Mouse (Mus musculus) layer of hippocampus, postnatal 10 days (tissue): ENCODE measurements around the gene Pla2r1. TPM values are rescaled to one million over a fixed set of nuclear protein-coding genes. Genes with fewer than 3 reads are reported as not detected.

Experiments used
- DNase-seq, 2 experiments: peaks; one replicate each; pipeline ENCODE4 v3.0.0; 2021; ENCODE audit warnings: low spot score in 2 of 2
- long read RNA-seq: library from polyadenylated mRNA; stranded (forward); transcript quantifications from one replicate; pipeline ENCODE4 v2.0.0, GENCODE M21; 2023
- total RNA-seq, 2 experiments: library from RNA; stranded (reverse); gene quantifications; 2 replicates each; pipeline ENCODE4 v1.2.3; 2021

The Pla2r1 gene
- total RNA-seq, result under 1 TPM; 0.31 to 0.69 TPM
- long read RNA-seq, result 0 reads

DNA sequence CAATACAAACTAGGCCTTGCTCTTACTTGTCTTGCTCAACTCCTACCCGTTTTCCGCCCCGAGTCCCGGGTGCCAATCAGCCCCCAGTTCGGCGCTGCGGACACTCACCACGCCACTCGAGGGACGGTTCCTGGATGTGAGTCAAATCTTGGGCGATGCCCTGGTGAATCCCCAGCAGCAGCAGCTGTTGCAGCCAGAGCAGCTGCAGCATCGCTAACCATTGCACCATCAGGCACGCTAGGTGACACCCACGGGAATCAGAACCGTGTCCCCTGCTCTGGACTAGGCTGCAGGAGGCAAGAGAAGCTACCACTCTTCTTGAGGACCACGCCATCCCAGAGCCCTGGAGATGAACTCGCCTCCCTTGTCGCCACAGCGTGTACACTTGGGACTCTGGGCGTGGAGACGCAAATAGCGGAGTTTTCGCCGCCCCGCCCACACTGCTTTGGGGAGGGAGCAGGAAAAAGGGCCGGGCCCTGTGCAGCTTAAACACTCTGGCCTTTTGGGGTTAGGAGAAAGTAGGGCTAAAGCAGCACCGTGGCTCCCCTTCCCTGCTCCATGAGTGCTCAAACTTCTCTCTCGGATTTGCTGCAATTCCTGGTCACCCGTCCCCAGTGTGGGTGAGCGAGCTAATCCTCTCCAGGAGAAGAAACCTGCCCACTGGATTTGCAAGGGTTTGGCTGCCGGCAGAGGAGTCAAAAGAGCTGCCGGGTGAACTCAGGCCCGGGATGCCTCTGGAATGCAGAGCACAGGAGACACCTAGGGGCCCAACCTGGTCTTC, at the start of gene Pla2r1:
Gene Pla2r1, minus strand, starts transcription at position 407 of the 781 bp plus-strand sequence.
- DNase-seq, result peak in 1 of 2 experiments; percentile 19

DNA sequence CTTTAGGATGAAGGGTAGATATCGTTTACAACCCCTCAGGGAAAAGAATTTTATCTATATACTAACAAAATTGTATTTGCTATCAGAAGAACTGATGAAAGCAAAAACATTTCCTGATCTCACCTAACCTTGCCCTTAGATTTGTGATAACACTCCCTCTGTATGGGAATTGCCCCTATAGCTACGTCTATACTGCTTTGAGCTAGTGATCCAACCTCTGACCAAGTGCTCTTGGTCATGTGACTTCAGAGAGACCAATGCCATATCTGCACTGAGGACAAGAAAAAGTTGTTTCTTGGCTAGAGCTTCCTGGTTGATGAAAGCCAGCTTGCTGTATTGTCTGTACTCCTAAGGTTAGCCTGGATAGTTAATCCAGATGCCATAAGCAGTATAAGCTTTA, 48.2 kb upstream of the Pla2r1 start:
- DNase-seq, result no peak

DNA sequence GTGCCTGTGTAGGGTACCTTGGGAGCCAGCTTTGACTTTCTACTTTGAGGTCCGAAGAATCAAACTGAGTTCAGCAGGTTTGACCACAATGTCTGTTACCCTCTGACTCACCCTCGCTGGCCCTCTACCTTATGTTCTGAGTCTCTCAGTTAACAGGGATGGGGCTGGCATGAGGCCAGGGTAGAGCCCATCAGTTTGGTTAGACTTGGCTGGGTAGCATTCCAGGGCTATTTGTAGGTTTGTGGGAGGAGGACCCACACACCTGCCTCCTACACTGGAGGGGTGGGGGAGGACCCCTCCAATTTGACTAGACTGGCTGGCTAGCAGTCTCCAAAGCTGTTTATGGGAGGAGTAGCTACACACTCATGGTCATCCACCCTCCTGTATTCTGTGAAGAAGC, 47.8 kb upstream of the Pla2r1 start:
- no peak for DNase-seq

DNA sequence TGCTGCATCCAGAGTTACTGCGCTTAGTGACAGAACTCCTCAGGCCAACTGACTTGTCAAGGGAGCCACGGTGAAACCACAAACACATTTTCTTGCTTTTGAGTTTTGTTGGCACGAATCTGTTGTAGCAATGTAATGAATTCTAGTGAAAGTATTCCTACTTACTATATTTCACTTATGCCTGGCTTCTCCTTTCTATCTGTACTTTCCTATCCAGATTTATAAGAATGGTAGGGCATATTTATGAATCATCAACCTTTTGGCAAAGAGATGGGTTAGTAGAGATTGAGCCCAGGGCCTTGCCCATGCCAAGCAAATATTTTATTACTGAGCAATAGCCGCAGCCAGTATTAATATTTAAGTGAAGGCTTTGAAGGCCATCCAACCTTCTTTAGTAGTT, 30.3 kb upstream of the Pla2r1 start:
- no peak for DNase-seq

DNA sequence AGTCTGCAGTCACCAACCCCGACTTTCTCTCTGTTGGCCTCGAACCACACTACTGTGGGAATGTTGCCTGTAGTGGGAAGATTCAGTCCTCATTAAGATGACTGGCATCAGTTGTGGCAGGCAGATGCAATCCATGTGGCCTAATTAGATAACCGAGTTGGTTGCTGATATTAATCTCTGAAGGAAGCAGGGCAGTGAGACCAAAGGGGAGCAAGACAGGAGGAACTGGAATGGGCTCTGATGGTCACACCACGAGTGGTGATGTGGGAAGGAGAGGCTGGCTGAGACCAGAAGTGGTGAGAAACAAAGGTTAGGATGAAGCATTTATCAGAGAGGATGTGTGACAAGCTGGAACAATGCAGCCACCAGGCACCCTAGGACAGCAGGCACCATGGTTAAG, 1.5 kb upstream of the Pla2r1 start:
- DNase-seq, result no peak

DNA sequence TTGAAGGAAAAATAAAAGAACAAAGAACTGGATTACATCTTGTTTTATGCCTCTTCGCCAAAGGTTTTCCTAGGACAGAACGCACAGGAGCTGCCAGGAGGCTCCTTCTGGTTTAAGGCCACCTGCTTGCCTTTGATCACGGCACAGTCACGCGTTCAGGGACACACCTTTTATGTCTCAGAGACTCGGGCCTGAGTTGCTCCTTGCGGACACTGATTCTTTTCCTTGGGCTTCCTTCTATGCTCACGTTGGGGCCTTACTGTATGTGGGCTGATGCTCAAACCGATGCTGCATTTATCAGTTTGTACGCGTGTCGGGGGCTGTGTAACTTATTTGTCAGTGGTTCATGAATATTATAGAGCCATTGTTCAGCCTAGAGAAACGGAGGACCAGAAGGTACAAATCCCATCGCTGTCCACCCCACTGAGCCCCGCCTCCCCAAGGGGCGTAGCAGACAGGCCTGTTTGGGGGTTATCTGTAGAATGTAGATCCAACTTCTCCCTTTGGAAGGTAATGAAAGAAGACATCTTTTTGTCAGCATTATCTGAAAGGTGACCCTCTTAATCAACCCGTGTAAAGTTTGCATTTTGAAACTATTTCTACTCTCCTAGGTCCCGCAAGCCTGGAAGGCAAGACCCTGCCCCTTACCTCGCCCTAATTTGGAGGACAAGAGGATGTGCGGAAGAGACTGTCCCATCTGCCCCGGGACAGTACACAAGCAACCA, 769 bp downstream of the Pla2r1 start:
- DNase-seq, result no peak

DNA sequence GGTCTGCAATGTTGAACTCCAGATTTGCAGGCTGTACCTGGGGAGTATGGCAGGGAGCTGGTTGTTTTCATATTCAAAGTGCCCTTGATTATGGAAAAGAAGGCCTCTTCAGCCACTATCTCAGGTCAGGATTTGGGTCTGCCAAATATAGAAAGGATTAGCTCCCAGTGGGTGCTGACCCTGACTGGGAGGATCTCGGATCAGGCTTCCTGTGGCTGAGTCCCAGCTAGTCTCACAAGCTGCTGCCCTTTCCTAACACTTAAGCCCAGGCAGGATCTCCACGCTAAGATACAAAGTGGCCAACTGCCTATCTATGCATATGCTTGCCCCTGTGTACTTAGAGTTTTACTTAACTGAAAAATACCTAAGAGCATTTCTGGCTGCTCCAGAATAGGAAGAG, 1.4 kb downstream of the Pla2r1 start:
- DNase-seq, result no peak

DNA sequence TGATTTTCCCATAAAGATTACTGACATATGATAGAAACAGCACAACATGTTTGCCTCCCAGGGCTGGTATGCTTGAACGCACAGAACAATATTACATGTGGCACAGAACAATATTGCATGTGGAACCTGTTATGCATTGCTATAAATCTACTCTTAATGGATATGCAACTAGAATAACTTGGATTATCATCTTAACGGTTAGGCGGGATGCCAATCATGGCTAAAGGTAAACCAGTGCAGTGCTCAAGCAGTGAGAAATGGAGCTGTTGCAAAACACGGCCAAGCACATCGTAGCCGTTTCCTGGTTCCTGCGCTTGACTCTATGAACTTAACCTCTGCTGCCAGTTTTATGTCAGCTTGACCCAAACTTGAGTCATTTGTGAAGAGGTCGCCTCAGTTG, 2.6 kb downstream of the Pla2r1 start:
- no peak for DNase-seq

DNA sequence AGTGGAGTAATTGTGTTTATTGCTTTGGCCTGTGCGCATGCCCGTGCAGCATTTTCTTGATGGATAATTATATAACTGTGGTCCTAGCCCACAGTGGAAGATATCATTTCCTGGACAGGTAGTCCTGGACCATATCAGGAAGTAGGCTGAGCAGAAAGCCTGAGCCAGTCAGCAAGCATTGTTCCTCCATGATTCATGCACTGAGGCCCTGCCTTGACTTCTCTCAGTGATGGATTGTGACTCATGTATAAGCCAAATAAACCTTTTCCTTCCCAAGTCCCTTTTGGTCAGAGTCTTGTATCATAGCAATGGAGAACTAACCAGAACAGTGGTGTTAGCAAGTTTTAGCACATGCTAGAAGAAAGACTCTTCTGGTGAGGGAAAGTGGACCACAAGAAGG, 3.3 kb downstream of the Pla2r1 start:
- no peak for DNase-seq

DNA sequence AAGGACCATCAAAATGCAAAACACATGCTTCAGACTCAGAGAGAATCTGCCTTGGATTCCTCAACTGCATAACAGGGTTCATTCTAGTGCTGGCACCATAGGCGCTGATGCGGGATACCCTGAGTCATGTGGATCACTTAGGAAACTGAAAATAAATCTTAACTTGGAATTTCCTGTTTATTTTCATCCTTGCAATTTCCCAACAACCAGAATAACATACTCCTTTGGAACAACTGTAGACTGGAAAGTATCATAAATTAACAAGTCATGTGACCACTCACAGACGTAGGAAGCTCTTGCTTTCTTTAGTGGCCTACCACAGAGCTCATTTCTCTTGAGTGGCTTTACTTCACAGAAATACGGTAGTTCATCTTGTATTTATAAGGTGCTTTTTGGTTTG, 7.0 kb downstream of the Pla2r1 start:
- DNase-seq, result no peak

DNA sequence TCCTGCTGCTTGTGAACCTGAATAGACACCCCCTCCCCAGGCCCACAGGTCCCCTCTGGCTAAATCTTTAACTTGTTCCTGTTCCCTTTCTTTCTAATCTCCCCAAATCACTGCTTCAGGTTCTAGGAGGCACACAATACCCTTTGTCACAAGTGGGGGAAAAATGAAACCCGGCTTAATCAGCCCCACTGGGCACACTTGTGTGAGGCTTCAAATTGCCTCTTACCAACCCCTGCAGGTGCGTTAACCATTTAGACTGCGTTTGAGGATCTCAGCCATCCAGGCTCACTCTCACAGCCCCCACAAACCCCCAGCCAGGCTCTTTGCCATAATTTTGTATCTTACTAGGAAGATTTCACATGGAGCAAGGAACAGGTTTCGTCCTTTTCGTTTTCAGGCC, 9.1 kb downstream of the Pla2r1 start:
- no peak for DNase-seq

DNA sequence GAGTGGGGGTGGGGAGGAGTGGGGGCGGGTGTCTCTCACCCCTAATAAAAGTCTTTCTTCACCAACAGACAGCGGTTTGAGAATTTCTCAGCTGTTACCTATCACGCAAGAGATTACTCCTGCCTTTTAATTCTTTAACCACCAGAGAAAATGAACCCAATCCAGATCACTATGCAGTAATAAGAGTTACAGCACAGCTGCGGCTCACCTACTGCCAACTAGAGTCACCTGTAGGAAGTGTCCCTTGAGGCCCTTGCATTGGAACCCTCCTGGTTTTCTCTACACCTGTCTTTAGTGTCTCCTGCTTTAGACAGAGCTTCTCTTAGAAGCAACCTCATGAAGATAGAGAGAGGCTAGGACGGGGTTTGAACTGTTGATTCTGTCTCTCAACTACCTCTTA, 11.4 kb downstream of the Pla2r1 start:
- no peak for DNase-seq

DNA sequence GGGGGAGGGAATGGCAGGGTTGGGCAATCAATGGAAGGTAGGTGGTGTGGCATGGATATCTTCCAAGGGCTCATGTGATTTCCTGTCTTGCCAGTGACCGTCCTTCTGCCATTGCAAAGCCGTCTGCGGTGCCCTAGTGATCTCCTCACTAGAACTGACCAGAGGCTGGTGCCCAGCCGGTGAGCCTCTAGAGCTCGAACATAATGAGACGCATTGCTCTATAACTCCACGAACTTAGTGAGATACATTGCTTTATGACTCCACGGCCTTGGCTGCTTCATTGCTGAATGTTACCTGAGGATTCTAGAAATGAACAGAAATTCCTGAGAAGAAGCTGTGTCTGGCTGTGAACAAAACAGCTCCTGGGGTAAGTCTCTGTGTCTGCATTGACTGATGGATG, 12.8 kb downstream of the Pla2r1 start:
- no peak for DNase-seq

DNA sequence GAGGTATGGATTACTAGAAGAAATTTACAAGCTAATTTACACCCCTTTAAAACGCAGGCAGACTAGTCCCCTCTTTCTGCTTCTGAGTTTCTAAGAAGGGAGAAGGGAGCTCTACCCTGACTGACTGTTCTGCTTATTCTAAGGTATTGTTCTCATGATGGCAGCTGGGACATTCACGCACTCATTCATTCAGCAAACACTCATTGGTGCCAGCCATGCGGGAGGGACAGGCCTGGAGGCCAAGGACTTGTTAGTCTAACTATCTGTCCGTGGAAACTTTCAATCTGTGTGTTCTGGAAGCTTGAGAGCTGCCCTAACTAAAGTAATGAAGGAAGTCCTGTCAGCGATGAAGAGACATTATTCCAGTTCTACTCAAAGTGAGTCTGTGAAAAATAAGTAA, 14.4 kb downstream of the Pla2r1 start:
- DNase-seq, result no peak

DNA sequence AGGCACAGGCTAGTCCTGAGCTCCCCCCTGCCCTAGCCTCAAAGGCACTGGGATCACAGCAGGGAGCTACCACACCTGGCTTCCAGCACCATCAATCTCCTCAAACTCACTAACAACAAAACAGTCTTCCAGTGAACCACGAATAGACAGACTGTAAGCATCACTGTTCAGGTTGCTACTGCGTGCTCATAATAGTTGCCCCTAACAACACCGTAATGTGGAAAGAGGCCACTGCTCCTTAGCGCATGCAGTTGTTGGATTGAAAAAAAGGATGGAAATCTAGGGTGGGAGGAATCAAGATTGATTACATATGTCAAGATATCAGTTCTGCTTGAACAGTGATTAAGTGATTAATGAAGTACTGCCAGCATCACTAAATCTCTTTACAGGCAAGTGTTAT, 14.8 kb downstream of the Pla2r1 start:
- no peak for DNase-seq

DNA sequence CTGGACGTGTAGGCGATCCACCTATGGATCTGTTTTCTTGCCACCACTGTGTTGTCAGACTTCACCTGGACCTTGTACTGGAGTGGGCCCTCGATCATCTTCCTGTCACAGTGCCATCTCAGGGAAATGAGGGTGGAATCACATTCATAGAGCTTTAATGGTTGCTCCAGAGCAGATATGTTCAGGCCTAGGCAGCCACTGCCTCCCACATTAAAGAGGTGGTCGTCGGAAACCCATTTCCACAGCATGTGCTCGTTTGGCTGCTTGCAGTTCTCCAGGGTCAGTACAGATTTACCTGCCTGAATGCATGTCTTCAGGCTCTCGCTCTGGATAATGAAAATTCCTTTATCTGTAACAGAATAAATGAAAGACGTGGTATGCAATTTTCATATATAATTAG, 18.4 kb downstream of the Pla2r1 start:
- DNase-seq, result no peak

DNA sequence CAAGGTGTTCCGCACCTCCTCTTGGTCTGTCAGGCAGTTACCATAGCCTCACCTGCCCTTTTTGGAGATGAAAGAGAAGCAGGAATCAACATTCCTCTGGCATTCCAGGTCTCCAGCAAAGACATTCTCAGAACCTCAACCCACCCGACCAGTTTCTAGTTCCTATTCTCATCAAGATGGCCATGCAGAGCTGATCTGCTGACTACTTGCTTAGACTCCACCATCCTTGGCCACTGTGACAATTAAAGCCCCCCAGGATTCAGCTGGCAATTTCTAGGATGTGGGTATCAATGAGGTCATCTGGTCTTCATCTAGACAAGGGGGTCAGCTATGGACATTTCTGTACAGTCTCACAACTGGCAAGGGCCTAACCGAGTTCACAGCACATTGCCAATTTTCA, 20.1 kb downstream of the Pla2r1 start:
- no peak for DNase-seq

DNA sequence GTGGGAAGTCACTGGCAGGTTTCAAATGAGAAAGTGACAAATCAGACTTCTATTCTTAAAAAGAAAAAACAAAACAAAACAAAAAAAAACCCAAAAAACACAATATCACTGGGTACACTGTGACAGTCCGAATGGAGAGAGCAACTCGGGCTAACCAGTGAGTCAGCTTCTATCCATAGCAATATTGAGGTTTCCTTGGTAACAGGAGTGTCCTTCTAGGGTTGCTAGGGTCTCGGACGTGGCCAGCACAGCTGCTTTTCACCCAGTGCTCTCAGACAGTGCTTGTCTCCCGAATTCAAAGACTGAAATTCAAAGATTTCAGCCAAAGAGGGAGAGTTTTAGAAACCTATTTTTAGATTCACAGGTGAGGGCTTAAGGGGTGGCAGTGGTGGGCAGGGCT, 20.6 kb downstream of the Pla2r1 start:
- no peak for DNase-seq

DNA sequence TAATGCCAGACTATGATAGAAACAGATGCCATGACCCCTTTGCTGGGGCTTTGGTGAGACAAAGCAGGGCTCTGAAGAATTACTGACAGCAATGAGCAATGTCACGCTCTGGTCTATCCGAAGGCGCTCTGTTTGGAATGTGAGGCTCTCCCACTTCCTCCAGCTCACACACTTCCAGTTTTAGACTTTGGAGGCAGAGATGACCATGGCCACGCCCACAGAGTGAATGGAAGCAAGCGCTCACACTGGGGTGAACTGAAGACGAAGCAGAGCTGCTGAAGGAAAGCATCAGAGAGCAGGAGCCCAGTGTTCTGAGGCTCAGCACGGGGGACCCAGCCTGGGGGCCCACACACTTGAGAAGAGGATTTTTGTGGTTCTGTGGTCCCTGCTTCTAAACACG, 37.3 kb downstream of the Pla2r1 start:
- DNase-seq, result no peak

DNA sequence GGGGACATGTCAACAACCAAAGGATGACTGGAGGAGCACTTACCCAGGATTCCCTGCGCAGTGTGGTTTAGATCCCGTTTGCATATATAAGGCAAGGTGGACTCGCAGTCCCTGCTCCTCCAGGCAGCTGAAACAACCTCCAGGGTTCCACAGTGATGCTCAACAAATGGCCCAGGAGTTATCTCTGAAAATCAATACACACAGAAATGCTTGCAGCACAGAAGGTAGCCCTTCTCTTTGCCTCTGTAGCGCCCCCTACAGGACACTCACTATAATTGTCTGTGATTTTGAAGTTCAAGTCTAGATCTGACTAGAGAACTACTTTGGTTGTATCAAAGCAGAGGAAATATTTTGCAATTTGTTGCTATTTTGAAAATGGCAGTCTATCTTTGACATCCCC, 38.2 kb downstream of the Pla2r1 start:
- no peak for DNase-seq

DNA sequence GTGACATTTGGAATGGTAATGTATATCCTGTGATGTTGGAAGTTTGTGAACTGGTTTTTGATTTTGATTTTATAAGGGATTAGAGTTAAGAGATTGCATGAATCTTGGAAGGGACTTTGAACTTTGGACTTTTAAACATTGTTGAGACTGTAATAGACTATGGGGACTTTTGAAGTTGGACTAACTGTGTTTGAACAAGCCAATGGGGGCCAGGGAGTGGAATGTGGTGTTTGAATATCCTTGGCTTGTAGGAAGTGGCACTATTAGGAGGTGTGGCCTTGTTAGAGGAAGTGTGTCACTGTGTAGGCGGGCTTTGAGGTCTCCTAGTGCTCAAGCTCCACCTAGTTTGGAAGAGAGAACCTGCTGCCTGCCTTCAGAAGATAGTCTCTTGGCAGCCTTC, 42.4 kb downstream of the Pla2r1 start:
- DNase-seq, result no peak

DNA sequence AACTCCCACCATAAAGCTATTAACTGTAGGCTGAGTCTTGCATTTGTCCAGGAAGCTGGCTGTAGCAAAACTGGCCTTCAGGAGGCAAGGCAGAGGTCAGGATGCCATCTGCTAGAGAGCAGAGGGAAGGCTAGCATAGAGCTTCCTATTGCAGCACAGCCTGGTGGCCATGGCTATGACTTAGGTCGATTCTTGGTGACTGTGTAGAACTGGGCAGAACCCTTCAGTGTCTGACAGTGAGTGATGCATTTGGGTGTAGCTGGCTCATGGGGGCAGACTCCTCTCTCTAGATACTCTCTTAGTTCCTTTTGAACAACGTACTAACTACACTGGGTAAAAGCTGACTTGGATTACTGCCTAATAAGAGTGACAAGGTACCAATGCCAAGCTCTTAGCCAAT, 48.0 kb downstream of the Pla2r1 start:
- no peak for DNase-seq

DNA sequence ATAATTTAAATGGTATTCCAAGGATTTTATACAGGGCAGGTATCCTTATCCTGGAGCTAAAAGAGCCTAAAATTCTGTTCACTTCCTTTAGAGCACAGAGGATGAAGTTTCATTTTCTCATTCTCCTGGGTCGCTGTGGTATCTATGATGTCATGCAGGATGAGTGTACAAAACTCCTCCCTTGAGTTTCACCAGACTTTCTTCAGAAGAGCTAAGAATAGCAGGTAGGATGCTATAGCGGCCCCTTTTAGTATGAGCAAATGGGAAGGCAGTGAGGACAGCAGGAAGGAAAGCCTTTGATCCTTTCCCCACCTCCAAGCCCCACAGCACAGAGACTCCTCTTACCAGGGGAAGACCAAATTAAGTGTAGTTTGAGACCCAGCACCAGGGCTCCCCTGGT, 48.4 kb downstream of the Pla2r1 start:
- DNase-seq, result no peak
